Mouse (Mus musculus): ENCODE measurements around the gene Itga6. TPM values are rescaled to one million over a fixed set of nuclear protein-coding genes. Genes with fewer than 3 reads are reported as not detected.
A peak's percentile ranks its signal among the peaks of the same experiment; 100 is the strongest.
"Not testable (repeated sequence)": the region's sequence is repeated elsewhere in the genome, so short reads cannot be mapped to it uniquely, and the experiment has no call there.

Itga6 gene
- total and polyA plus RNA-seq, 3 experiments, result 1.0 to 2.7 TPM; not detected in 1

GRCm38 (mm10) chr2:71905154-71905553 lies 159.7 kb downstream of the Itga6 start:
- no peak for TF ChIP-seq GABPA (IDR thresholded peaks at IDR 0.05; ENCODE audit: low read depth, low read length)
- no peak for TF ChIP-seq MYC (IDR thresholded peaks at IDR 0.05; ENCODE audit: low read depth, low read length)
- TF ChIP-seq BHLHE40 (IDR thresholded peaks at IDR 0.05; ENCODE audit: borderline replicate concordance, low read depth, low read length), result no peak
- TF ChIP-seq MEF2A (IDR thresholded peaks at IDR 0.05; ENCODE audit: extremely low read depth, insufficient replicate concordance, low read depth, low read length, poor library complexity, severe bottlenecking), result no peak
- no peak for TF ChIP-seq MXI1 (IDR thresholded peaks at IDR 0.05; ENCODE audit: low read depth, low read length)
- TF ChIP-seq POLR2AphosphoS2 (IDR thresholded peaks at IDR 0.05; ENCODE audit: low read length), result no peak
- TF ChIP-seq MAX (IDR thresholded peaks at IDR 0.05; ENCODE audit: low read length), result no peak
- H3K79me2 ChIP-seq (ENCODE audit: control insufficient read depth, insufficient read depth, low read length, poor library complexity), result no peaks in the 10 kb centered on the region
- no peaks in the 10 kb centered on the region for H3K4me1 ChIP-seq (ENCODE audit: control insufficient read depth in 1 of 2, insufficient read depth in 2 of 2, low read length in 2 of 2)
- no peaks in the 10 kb centered on the region; a peak in 1 of 4 replicates for H3K36me3 ChIP-seq (ENCODE audit: control insufficient read depth in 1 of 2, insufficient read depth in 2 of 2, low read length in 2 of 2)
- H3K27ac ChIP-seq (ENCODE audit: control insufficient read depth, low read depth, low read length), result no peak overlapping the region
- no peak overlapping the region for H3K9ac ChIP-seq (ENCODE audit: control insufficient read depth, low read depth, low read length, poor library complexity, severe bottlenecking)
- DNase-seq (ENCODE audit: low read depth, low spot score), result no peak
- peaks cover 0 to 3% of the 10 kb centered on the region in 2 experiments; a peak in 1 of 4 replicates for H3K27me3 ChIP-seq (ENCODE audit: control insufficient read depth in 1 of 2, insufficient read depth in 2 of 2, low read length in 2 of 2)
- H3K9me3 ChIP-seq (replicated peaks; ENCODE audit: insufficient read depth, low read length), result no peaks in the 10 kb centered on the region
- H3K4me3 ChIP-seq (ENCODE audit: control insufficient read depth in 1 of 2, insufficient read depth in 1 of 2, low read depth in 2 of 2, low read length in 2 of 2), result no peak overlapping the region

DNA sequence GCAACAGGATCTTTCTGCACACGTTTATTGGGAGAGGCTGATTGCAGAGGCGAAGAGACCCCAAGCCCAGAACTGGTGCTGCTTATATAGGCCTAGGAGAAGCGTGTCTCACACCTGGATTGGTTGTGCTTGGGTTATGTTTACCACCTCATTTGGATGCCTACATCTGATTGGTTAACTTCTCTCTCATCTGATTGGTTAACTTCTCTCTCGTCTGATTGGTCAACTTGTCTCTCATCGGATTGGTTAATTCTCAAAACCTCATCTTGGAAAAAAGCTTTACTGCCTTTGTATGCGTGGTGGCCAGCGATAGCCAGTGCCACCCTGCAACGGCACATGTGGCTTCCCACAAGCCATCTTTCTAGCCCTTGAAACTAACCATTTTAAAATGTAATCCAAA lies 160.9 kb downstream of the Itga6 start:
- H3K79me2 ChIP-seq (ENCODE audit: control insufficient read depth, insufficient read depth, low read length, poor library complexity); H3K9ac ChIP-seq (ENCODE audit: control insufficient read depth, low read depth, low read length, poor library complexity, severe bottlenecking); H3K4me1 ChIP-seq (ENCODE audit: control insufficient read depth in 1 of 2, insufficient read depth in 2 of 2, low read length in 2 of 2); H3K27me3 ChIP-seq (ENCODE audit: control insufficient read depth in 1 of 2, insufficient read depth in 2 of 2, low read length in 2 of 2); DNase-seq (ENCODE audit: low read depth, low spot score); H3K36me3 ChIP-seq (ENCODE audit: control insufficient read depth in 1 of 2, insufficient read depth in 2 of 2, low read length in 2 of 2); H3K4me3 ChIP-seq (ENCODE audit: control insufficient read depth in 1 of 2, insufficient read depth in 1 of 2, low read depth in 2 of 2, low read length in 2 of 2); H3K9me3 ChIP-seq (replicated peaks; ENCODE audit: insufficient read depth, low read length); H3K27ac ChIP-seq (ENCODE audit: control insufficient read depth, low read depth, low read length): not testable (repeated sequence)
- TF ChIP-seq TBP (IDR thresholded peaks at IDR 0.05; ENCODE audit: low read depth, low read length), result 0 out of 2 replicates have a peak, but pooled peaks have one; percentile 16

Other genes starting within 250 kb of the Itga6 start
- 3.4 and 3.7 TPM in 2 replicates for gene Dlx1, start 217.5 kb upstream of the Itga6 start, total RNA-seq (2012; rRNA removed)
- 10 to 100 TPM in 1 of 2 experiments, not detected in 1; 11.8 TPM for gene Dlx1, start 217.5 kb upstream of the Itga6 start, polyA plus RNA-seq (2012; ENCODE audit: insufficient read depth in 1 of 2, insufficient read length in 2 of 2, low read depth in 1 of 2, low replicate concordance in 2 of 2, missing spikeins in 1 of 2)
- gene Dlx2, start 198.9 kb upstream of the Itga6 start, total RNA-seq (2012; rRNA removed), result not detected in 2 replicates
- not detected for gene Dlx2, start 198.9 kb upstream of the Itga6 start, polyA plus RNA-seq (2012; ENCODE audit: insufficient read depth in 1 of 2, insufficient read length in 2 of 2, low read depth in 1 of 2, low replicate concordance in 2 of 2, missing spikeins in 1 of 2)
- gene Pdk1, start 127.6 kb downstream of the Itga6 start, total RNA-seq (2012; rRNA removed), result 12.2 and 18.2 TPM in 2 replicates
- 10 to 100 TPM in 1 of 2 experiments, not detected in 1; 56.1 TPM for gene Pdk1, start 127.6 kb downstream of the Itga6 start, polyA plus RNA-seq (2012; ENCODE audit: insufficient read depth in 1 of 2, insufficient read length in 2 of 2, low read depth in 1 of 2, low replicate concordance in 2 of 2, missing spikeins in 1 of 2)
- not detected in 2 replicates for gene Rapgef4, start 235.6 kb downstream of the Itga6 start, total RNA-seq (2012; rRNA removed)
- not detected for gene Rapgef4, start 235.6 kb downstream of the Itga6 start, polyA plus RNA-seq (2012; ENCODE audit: insufficient read depth in 1 of 2, insufficient read length in 2 of 2, low read depth in 1 of 2, low replicate concordance in 2 of 2, missing spikeins in 1 of 2)